Mouse (Mus musculus) heart, postnatal 25 days (tissue): ENCODE measurements around the gene Ksr2. TPM values are rescaled to one million over a fixed set of nuclear protein-coding genes. Genes with fewer than 3 reads are reported as not detected.
"Not testable (repeated sequence)": the region's sequence is repeated elsewhere in the genome, so short reads cannot be mapped to it uniquely, and the experiment has no call there.

ENCODE experiments used
- DNase-seq: peaks from one replicate; pipeline ENCODE4 v3.0.0; 2022; ENCODE audit warnings: low spot score
- intact Hi-C: fragments of 180-260 bp; cut with DNase I; formaldehyde crosslinking; loops from one replicate; pipeline ENCODE4 v1.15.1; 2025
- total RNA-seq, 2 experiments: library from RNA; stranded (reverse); gene quantifications; 2 replicates each; pipeline ENCODE4 v1.2.3; 2021

Gene Ksr2
- total RNA-seq, 2 experiments from 2014 or later = not detected

DNA sequence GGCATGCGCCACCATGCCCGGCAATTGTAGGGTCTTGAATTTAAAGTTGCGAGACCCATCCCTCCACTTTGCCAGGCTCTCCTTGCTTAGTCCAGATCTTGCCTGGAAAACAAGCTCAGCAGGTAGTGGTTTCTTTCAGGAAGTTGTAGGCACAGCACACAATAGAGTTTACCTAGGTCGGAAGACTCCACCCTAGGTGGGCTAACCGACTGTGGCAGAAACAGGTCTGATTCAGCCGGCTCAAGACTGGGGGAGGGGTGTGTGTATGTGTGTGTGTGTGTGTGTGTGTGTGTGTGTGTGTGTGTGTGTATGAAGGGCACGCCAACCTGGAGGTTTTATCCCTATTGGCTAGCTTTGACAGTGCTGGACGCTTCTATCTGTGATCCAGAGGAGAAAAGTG is 10.2 kb upstream of the Ksr2 start:
- intact Hi-C loops = no loop called here
- no peak for DNase-seq

GRCm38 (mm10) chr5:117404671-117405070 is 9.1 kb upstream of the Ksr2 start:
- not testable (repeated sequence) for DNase-seq
- intact Hi-C loops = loop anchor here (5.0 kb wide), 1 partner anchor 97 kb away; no protein-coding TSS in a partner anchor

DNA sequence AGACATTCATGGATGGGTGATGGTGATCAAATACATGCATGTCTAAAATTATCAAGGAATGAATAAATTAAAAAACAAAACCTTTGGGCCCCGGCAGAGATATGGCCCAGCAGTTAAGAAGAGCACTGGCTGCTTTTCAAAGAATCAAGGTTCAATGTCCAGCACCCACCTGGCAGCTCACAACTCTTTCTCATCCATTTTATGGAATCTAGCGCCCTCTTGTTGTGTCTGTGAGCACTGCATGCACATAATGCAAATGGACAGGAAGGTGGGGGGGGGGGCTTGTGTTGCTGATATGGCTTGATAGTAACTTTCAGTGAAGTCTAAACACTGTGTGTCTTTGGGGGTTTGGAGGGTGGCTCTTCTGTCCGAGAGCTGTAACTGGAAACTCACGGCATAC is 5.6 kb upstream of the Ksr2 start:
- DNase-seq = no peak

GRCm38 (mm10) chr5:117409369-117409768 is 4.4 kb upstream of the Ksr2 start:
- intact Hi-C loops = loop anchor here (5.0 kb wide), 1 partner anchor 102 kb away; no protein-coding TSS in a partner anchor
- no peak for DNase-seq

More for the DNA sequence above, 5.6 kb upstream of the Ksr2 start:
- intact Hi-C loops = loop anchor here (5.0 kb wide), 1 partner anchor 101 kb away; no protein-coding TSS in a partner anchor

DNA sequence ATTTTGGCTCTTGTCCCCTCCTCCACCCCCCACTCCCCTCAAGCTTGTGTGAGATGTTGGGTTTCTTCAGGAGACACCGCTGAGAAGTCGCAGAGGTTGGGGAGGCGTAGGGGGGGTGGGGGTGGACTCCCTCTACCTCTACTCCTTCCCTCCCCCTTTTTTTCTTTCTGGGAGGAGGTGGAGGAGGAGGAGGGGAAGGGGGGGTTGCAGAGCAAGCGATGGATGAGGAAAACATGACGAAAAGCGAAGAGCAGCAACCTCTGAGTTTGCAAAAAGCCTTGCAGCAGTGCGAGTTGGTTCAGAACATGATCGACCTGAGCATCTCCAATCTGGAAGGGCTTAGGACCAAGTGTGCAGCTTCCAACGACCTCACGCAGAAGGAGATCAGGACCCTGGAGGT is 811 bp downstream of the Ksr2 start:
- intact Hi-C loops = no loop called here

DNA sequence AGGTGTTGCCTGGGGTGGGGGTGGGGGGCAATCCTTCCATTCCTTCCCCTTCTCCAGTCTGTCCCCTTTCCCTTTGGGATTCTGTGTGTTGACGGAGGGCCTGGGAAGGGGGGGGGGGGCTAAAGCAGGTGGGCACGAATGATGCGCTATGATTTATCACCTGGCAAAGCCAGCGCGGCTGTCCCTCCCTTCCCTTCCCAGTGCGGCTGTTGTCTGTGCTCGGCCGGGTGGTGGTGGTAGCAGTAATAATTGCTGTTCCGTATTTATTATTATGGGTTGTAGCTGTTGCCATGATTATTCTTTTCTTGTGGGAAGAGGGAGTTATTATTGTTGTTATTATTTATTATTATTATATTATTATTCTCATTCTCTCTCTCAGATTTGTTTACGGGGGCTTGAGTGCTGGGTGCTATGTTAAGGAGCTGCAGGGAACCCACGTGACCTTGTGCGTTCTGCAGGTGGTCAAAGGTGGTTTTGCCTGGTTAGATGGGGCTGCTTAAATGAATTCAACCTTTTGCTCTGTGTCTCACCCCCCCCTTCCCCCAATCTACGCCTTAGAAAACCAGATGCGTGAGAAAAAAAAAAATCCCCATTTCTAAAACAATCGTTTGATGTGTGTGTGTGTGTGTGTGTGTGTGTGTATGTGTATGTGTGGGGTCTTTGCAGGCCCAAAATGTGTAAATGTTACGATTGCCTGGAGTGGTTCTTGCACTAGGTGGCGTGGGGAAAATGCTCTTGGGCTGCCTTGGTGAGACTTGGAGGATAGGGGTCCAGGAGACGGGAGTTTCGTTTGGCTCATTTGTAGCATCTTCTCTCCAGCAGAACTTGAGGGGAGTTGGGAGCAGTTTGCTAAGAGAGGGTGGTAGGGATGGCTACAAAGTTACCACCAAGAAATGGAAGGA is 1.5 kb downstream of the Ksr2 start:
- intact Hi-C loops = no loop called here
- DNase-seq = no peak

More for the DNA sequence above, 811 bp downstream of the Ksr2 start:
- no peak for DNase-seq

- intact Hi-C loops = no loop called here
- DNase-seq = no peak
Observed at GRCm38 (mm10) chr5:117417442-117417841, 3.6 kb downstream of the Ksr2 start.

- intact Hi-C loops = not testable (repeated sequence)
Observed at GRCm38 (mm10) chr5:117433501-117433900, 19.7 kb downstream of the Ksr2 start.

DNA sequence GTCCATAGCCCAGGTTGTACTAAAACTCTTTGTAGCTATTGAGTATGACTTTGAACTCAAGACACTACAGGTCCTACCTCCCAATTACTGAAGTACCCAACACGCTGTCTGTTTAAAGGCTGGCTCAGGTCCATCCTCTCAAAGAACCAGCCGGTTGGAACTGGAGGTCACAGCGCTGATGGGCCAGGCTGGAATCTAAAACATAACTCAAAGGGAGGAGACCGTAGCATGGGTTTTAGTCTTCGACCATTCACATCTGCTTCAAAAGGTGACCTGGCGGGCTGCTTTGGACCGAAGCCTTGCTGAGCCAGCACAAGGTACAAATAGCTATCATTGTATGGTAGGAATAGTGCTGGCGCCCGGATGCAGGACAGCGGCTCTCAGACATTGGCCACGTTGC is 26.5 kb downstream of the Ksr2 start:
- no peak for DNase-seq
- intact Hi-C loops = no loop called here

More at GRCm38 (mm10) chr5:117433501-117433900, 19.7 kb downstream of the Ksr2 start:
- not testable (repeated sequence) for DNase-seq

DNA sequence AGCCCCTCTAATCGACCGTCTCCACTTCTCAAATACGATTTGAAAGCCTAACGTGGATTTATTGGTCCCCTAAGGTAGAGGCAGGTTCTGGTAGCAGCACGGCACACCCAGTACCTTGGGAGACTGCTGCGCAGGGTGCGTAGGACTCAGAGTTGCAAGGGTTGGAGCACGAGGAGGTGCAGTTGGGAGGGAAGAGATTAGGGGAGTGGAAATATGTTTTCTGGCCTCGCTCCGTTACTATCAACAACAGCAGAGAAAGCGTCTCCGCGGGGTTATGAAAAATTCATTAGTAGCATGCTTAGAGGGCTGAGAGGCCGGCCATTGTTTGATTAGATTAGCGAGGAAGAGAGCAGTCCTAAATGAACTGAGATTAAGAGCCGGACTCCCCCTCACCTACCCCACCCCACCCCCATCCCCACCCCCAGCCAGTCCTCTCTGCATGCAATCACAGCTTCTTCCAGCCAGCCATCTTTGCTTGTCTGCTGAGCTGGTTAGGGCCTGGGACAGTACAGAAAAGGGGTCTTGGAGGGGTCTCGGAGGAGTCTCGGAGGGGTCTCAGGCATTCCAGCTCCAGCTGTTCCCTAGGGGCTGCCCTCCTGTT is 27.5 kb downstream of the Ksr2 start:
- intact Hi-C loops = no loop called here
- DNase-seq = no peak

DNA sequence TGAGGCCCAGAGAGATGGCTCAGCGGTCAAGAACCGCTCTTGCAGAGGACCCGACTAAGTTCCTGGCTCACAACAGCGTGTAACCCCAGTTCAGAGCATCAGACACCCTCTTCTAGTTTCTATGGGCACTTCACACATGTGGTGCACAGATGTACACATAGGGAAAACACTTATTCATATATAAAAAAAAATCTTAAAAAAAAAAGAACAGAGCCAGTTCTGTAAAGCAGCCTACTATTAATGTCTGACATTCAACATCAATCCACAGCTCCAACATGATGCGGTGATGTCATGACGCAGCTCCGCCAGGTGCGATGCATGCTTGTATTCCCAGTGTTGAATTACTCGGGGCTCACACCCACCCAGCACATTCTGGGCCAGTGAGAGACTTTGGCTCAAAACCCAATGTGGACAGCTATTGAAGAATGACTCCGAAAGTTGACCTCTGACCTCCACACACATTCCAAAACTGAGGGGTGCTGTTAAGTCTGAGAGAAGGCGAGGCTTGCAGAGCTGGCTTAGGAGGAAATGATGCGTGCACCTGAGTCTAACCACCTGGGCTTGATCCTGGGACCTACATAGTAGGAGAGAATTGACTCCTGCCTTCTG is 28.5 kb downstream of the Ksr2 start:
- intact Hi-C loops = no loop called here

GRCm38 (mm10) chr5:117443141-117443540 is 29.3 kb downstream of the Ksr2 start:
- no peak for DNase-seq
- intact Hi-C loops = no loop called here

More for the DNA sequence above, 28.5 kb downstream of the Ksr2 start:
- no peak for DNase-seq

DNA sequence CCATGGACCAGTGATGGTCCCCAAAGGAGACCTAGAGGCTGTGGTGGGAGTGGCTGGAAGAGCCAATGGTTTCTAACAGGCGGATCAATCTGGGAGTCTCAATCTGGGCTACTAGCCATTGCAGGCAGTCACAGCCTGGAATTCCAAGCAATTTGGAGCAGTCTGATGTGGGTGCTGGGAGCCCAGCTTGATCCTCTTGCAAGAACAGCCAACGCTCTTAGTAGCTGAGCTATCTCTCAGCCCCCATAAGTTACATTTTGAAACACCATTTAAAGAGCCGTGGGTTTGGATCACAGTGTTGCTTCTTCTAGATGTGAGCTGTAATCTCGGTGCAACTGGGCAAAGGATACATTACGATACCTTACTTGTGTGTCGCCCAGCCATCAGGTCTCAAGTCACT is 30.1 kb downstream of the Ksr2 start:
- intact Hi-C loops = no loop called here
- no peak for DNase-seq

- DNase-seq = no peak
- intact Hi-C loops = no loop called here
Observed at GRCm38 (mm10) chr5:117447698-117448097, 33.9 kb downstream of the Ksr2 start.

DNA sequence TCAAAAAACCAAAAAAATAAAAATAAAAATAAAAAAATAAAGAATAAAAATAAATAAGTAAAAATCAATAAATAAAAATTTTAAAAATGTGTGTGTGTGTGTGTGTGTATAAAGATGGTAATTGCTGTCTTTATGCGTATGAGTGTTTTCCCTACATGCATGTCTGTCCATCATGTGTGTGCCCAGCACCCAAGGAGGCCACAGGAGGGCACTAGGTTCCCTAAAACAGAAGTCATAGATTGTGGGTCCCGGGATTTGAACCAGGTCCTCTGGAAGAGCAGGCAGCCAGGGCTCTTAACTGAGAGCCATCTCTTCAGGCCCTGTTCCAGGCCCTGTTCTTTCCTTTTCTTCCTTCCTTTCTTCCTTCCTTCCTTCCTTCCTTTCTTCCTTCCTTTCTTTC is 38.2 kb downstream of the Ksr2 start:
- intact Hi-C loops = no loop called here
- DNase-seq = no peak

DNA sequence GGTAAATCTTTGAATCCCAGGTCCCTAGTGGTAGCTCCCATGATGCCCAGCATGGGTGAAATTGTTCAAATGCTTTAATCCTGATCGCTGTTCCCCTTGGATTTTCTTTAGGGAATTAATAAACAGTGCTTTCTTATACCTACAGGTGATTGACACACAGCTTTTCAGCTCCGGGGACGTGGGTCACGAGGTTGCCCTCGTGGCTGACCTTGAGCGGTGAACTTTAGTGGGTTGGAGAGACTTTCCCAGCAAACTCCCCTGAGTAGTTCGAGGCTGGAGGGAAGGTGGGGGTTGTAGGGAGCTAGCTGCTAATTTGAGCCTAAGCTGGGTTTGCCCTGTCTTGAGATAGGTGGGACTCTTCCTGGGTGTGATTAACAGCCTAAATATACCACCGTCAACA is 41.7 kb downstream of the Ksr2 start:
- intact Hi-C loops = no loop called here
- DNase-seq = no peak

GRCm38 (mm10) chr5:117457121-117457520 is 43.3 kb downstream of the Ksr2 start:
- no peak for DNase-seq
- intact Hi-C loops = no loop called here

DNA sequence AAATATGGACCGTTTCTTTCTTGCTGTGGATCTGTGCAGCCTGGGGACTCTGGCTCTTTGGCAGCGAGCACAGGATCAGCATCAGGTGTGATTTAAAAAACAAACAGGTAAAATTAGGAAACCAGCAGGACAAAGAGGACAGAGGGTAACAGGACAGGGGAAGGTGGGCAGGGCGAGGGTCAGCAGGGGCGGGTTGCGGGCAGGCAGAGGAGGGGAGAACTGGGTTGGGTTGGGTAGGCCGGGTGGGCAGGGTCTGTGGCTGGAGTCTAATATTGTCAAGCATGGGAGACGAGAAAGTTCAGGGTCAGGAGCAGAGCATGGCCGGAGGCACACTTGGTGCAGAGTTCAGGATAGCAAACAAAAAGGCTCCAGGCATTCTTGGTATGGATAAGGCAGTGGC is 43.8 kb downstream of the Ksr2 start:
- intact Hi-C loops = no loop called here
- DNase-seq = no peak

GRCm38 (mm10) chr5:117458899-117459298 is 45.1 kb downstream of the Ksr2 start:
- intact Hi-C loops = no loop called here

DNA sequence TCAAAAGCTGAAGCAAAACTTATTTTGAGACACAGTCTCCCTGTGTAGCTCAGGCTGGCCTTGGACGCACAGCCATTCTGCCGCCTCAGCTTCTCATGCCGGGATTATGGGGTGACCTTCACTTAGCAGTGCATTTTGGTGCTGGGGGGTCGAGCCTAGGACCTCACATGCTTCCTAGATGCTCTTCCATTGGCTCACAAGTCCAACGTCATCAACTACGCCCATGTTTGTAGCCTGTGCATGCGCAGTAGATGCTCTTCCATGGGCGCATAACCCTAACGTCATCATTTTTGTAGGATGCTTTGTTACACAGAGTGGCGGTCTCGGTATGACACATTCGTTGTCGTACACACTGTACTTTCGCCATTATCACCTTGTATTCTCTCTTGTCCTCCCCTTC is 46.5 kb downstream of the Ksr2 start:
- intact Hi-C loops = no loop called here
- DNase-seq = no peak

More at GRCm38 (mm10) chr5:117458899-117459298, 45.1 kb downstream of the Ksr2 start:
- DNase-seq = no peak

DNA sequence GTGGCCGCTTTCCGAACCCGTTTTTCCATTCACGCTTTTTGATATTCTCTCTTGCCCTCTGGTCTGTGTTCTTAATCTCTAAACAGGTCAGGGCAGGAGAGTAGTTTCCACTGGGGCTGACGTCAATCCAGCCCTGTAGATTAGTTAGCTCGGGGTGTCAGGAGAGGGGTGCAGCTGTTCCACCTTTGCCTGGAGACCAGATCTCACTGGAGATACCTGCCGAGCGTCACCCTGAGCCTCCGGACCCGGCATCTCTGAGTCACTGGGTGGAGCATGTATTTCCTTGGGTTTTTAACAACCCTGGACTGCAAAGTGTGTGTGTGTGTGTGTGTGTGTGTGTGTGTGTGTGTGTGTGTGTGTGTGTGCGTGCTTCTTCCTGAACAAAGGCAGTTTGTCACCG is 53.3 kb downstream of the Ksr2 start:
- DNase-seq = no peak
- intact Hi-C loops = no loop called here
